Mouse (Mus musculus): ENCODE data around the gene Rdh11.

Rdh11 gene

DNA sequence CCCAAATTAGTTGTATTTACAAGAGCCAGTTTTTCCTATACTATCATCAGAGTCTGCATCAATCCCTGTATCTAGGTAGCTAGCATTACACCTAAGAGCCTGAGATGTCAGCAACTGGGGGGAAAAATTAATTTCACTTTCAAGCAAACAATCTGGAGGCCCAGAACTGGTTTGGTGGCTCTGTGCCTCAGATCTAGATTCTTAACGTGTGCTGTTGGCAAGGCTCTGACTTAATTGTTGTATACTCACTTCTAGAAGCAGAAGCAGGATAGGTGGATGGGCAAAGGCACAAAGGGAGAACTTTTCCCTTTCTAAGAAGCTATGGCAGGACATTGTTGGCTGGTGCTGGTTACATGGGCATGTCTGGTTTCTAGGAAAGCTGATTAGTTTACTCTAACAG, 52.7 kb downstream of the Rdh11 start:
- no peak for DNase-seq (ENCODE audit: low spot score in 2 of 2)

GRCm38 (mm10) chr12:79138999-79139398, 53.1 kb downstream of the Rdh11 start:
- DNase-seq (ENCODE audit: low spot score in 2 of 2), result no peak

DNA sequence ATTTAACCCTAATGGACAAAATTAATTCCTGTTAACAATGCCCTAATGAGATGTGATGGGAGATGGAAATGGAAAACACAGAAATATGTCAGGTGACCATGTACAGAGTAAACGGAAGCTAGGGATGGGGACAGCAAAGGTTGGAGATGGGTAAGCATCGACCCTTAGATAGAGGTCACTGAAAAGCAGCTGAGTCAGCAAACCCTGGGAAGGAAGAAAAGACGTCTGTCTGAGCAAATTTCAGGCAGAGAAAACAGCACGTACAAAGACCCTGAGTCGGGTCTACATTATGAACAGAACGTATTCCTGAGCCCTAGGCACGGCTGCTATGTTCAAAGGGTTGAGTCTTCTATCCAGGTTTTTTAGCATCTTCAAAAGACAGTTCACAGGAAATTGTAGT, 55.1 kb downstream of the Rdh11 start:
- no peak for DNase-seq (ENCODE audit: low spot score in 2 of 2)

- peak; percentile 11 to 15 for DNase-seq (ENCODE audit: low spot score in 2 of 2)
Measured at GRCm38 (mm10) chr12:79135105-79135504, 57.0 kb downstream of the Rdh11 start.

DNA sequence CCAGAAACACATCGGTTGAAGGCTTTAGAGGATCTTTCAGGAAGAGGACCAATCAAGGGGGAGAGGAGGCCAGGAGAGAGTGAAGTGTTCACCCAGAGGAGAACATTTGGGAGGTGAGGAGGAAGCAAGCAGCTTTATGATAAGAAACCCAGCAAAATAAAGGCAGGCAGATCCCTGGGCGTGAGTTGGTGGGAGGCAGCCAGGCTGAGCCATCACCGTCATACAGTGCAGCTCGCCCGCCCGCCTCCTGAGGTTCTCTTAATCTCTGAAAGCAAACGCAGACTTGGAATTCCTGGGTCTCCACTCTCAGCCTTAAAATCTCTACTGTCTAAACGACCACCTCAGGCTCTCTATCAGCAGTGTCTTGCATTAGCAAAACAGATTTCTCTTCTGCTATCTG, 57.4 kb downstream of the Rdh11 start:
- peak; percentile 21 to 26 for DNase-seq (ENCODE audit: low spot score in 2 of 2)

- no peak for DNase-seq (ENCODE audit: low spot score in 2 of 2)
Measured at GRCm38 (mm10) chr12:79131706-79132460, 60.2 kb downstream of the Rdh11 start.

DNA sequence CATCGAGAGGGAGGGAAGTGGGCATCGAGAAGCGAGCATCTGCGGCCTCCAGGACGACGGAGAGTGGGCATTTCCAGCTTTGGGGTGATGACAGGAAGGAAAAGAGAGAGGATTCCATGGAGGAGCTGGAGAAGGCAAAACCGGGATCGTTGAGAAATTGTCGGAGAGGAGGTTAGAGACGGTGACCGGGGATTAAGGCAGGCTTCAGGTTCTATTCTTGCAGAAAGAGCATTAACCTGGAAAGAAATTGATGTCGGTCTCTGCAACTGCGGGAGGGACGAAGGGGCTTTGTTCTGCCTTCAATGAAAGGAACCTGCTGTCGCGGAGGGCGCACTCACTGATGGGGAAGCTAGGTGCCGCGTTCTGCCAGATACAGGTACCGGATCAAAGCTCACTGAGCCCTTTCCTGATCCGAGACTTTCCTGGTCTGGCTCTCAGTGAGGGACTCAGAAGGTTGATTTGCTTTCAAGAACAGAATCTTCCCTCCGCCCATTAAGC, 60.9 kb downstream of the Rdh11 start:
- DNase-seq (ENCODE audit: low spot score in 2 of 2), result peak in 1 of 2 experiments; percentile 5

- peak; percentile 70 to 71 for DNase-seq (ENCODE audit: low spot score in 2 of 2)
Measured at GRCm38 (mm10) chr12:79130299-79131177, 61.6 kb downstream of the Rdh11 start, which contains the start of gene Arg2. TSS of gene Arg2 (plus strand) at chr12:79130777.

All from right cerebral cortex, adult 2 months (tissue).